Mouse (Mus musculus): ENCODE measurements around the gene Unc13b.

DNA sequence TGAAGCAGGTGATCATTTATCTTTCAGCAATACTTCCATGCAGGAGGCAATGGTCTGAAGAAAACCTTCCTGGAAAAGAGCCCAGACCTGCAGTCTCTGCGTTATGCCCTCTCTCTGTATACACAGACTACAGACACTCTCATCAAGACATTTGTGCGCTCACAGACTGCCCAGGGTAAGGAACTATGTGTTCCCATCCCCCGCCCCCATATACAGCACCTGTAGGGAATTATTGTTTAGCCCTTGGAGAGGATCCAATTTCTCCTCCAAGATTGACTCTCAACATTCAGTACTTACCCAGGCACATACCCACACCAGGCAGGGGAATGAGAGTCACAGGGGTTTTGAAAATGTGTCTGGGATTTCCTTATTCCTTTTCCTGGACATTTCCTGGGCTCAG is 200.7 kb downstream of the Unc13b start:
- no peak for TF ChIP-seq POLR2A (IDR thresholded peaks at IDR 0.05; ENCODE audit: borderline replicate concordance, insufficient read depth, low read length)
- no peak for TF ChIP-seq CTCF (IDR thresholded peaks at IDR 0.05; ENCODE audit: borderline replicate concordance, insufficient read depth, low read depth, low read length)

All from cerebellum, adult 2 months (tissue).